Mouse (Mus musculus) embryonic facial prominence, embryonic 15.5 days (tissue): ENCODE results near the gene Atxn7l3. TPM values are rescaled to one million over a fixed set of nuclear protein-coding genes. Genes with fewer than 3 reads are reported as not detected.

Experiments
- ATAC-seq: fragments of 200-750 bp; cut with Nextera tagmentation; 2 replicates; pipeline ENCODE4 v1.8.0; 2017; ENCODE audit warnings: low read depth, moderate TSS enrichment; ENCODE audit not compliant: insufficient number of reproducible peaks, low FRiP score, low TSS enrichment
- H3K27ac ChIP-seq: fragments of 300-500 bp; sonication (generic); replicated peaks from 2 replicates; pipeline ENCODE4 v1.5.1; 2015; ENCODE audit warnings: mild to moderate bottlenecking, inconsistent platforms
- H3K27me3 ChIP-seq: fragments of 300-500 bp; sonication (generic); 2 replicates; pipeline ENCODE4 v1.6.1; 2015; ENCODE audit warnings: inconsistent platforms
- H3K36me3 ChIP-seq: fragments of 300-500 bp; sonication (generic); 2 replicates; pipeline ENCODE4 v1.6.1; 2015; ENCODE audit warnings: mild to moderate bottlenecking, inconsistent platforms
- H3K4me1 ChIP-seq: fragments of 300-500 bp; sonication (generic); 2 replicates; pipeline ENCODE4 v1.6.1; 2015; ENCODE audit warnings: inconsistent platforms
- H3K4me2 ChIP-seq: fragments of 300-500 bp; sonication (generic); replicated peaks from 2 replicates; pipeline ENCODE4 v1.6.1; 2015; ENCODE audit warnings: mild to moderate bottlenecking, inconsistent platforms
- H3K4me3 ChIP-seq: fragments of 300-500 bp; sonication (generic); replicated peaks from 2 replicates; pipeline ENCODE4 v1.5.1; 2015; ENCODE audit warnings: mild to moderate bottlenecking, inconsistent platforms
- H3K9ac ChIP-seq: fragments of 300-500 bp; sonication (generic); 2 replicates; pipeline ENCODE4 v1.6.1; 2015; ENCODE audit warnings: inconsistent platforms
- H3K9me3 ChIP-seq: fragments of 300-500 bp; sonication (generic); replicated peaks from 2 replicates; pipeline ENCODE4 v1.6.1; 2016; ENCODE audit warnings: inconsistent platforms
- WGBS: fragments of 180-500 bp; shearing (Covaris S2); methylation state at CpG from one replicate; pipeline ENCODE4 v1.1.7; 2015; 5-methylcytosine and 5-hydroxymethylcytosine counted together
- polyA plus RNA-seq: library from polyadenylated mRNA; unstranded; fragments of >200 nt; fragmentation: Nextera tagmentation; extraction: Ambion mirVana; gene quantifications from 2 replicates; pipeline ENCODE4 v1.2.1, GENCODE M21; 2015

Atxn7l3 gene
- polyA plus RNA-seq, 1 experiment from 2014 or later = 18.4 TPM

DNA sequence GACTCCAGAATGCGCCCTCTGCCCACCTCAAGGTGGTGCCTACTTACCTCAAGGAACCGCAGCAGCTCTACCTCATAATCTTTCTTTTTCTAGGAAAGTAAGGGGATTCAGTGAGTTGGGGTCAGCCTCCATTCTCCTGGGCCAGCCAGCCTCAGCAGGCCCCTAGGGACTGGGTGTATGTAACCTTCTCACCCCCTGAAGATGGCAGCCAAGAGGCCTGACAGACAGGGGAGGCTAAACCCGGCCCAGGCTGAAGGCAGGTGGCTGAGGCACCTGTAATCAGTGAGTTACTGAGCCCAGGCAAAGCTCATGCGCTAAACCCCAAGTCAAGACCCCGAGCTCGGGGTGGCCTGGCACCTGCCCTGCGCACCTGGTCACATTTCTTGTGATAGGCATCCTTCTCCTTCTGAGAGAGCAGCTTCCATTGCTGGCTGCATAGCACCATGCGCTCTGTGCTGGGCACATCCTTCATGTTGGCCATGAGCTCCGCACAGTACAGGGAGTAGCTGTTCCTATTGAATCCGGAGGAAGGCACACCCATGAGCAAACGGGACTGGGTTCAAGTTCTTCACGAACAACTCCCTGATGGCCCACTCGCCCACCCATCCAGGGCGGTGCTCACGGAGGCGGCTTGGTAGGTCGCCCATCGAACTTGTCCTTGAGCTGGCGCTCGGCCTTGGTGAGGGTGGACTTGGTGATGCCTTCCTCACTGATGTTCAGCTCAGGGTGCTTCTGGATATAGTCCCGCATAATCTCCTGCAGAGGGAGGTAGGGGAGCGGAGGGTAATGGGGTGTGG lies 13.6 kb upstream of the Atxn7l3 start:
- H3K36me3 ChIP-seq = peaks cover 83% of the 10 kb centered on the region
- 84% methylated on average over 22 of the region's 22 CpGs for WGBS
- no peak for ATAC-seq
- H3K4me1 ChIP-seq = peaks cover 31% of the 10 kb centered on the region
- H3K9me3 ChIP-seq = no peaks in the 10 kb centered on the region
- peak overlapping the region; percentile 77 for H3K27ac ChIP-seq
- H3K9ac ChIP-seq = peak overlapping the region; percentile 10; the same call in 1 of the 2 replicates
- peak overlapping the region; percentile 41; the same call in 1 of the 2 replicates for H3K4me3 ChIP-seq
- peak overlapping the region; percentile 76 for H3K4me2 ChIP-seq
- no peaks in the 10 kb centered on the region for H3K27me3 ChIP-seq

DNA sequence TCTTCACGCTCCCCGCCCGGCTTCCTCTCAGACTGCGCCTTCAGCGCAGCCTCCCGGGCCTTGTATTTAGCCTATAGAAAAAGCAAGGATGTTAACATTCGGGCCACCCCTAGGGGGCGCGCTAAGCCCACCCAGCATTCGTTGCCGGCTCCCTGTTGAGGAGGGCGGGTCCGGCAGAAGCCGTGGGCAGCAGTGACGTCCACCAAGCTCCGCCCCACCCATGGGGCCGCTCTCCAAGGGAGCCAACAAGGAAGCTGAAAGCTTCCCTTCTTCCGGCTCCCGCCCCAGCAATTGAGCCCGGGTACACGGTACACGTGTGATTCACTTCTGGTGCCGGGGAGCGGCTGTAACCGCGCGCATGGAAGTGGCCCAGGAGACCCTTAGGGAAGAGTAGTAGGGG lies 12.5 kb upstream of the Atxn7l3 start:
- H3K4me1 ChIP-seq = peaks cover 31% of the 10 kb centered on the region
- H3K4me2 ChIP-seq = peak overlapping the region; percentile 76
- no peaks in the 10 kb centered on the region for H3K27me3 ChIP-seq
- peaks cover 73% of the 10 kb centered on the region for H3K36me3 ChIP-seq
- peak; percentile 92 for ATAC-seq
- WGBS = under 1% methylated on average over 27 of the region's 27 CpGs
- H3K4me3 ChIP-seq = peak overlapping the region; percentile 41
- H3K27ac ChIP-seq = peak overlapping the region; percentile 77
- 0 out of 2 replicates have a peak overlapping the region, but pooled peaks have one; percentile 10 for H3K9ac ChIP-seq
- H3K9me3 ChIP-seq = no peaks in the 10 kb centered on the region

DNA sequence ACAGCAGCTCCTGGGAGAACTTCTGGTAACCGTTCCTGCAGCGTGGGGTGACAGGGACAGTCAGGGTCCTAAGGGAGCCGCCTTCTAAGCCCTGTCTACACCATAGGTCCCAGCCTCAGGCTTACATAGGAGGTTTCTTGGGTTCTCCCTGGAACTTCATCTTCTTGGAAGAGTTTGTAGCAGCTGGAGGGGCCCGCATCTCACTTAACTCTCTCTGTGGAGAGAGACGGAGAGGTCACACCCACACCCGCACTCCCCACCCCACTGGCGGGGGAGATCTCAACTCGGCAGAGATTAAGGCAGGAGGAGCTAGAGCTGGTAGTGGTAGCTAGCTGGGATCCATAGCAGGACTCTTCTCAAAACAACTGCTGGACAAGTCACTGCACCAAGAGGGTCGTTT lies 11.7 kb upstream of the Atxn7l3 start:
- no peak overlapping the region for H3K27ac ChIP-seq
- H3K9ac ChIP-seq = no peak overlapping the region
- no peak overlapping the region for H3K4me2 ChIP-seq
- 84% methylated on average over 9 of the region's 9 CpGs for WGBS
- no peaks in the 10 kb centered on the region for H3K9me3 ChIP-seq
- peaks cover 31% of the 10 kb centered on the region for H3K4me1 ChIP-seq
- no peak for ATAC-seq
- peaks cover 65% of the 10 kb centered on the region for H3K36me3 ChIP-seq
- no peak overlapping the region for H3K4me3 ChIP-seq
- no peaks in the 10 kb centered on the region for H3K27me3 ChIP-seq

DNA sequence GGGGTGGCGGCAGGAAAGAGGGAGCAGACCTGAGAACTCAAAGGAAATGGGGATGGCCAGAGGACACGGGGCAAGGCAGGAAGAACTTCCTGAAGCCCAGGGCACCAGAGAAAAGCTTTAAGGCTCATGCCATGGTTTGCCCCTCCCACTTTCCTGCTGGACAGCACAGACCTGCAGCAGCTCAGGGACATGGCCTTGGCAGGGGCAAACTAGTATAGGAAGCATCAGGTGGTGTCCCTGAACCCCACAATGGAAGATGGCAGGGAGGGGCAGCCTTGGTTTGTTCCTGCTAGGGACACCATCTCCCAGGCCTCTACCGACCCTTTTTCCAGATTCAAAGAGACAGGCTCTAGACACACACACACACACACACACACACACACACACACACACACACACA lies 8.9 kb upstream of the Atxn7l3 start:
- H3K9me3 ChIP-seq = no peaks in the 10 kb centered on the region
- H3K36me3 ChIP-seq = peaks cover 46% of the 10 kb centered on the region
- WGBS = 61% methylated on average over 2 of the region's 3 CpGs
- no peak for ATAC-seq
- H3K9ac ChIP-seq = no peak overlapping the region
- H3K4me2 ChIP-seq = no peak overlapping the region
- H3K4me1 ChIP-seq = peaks cover 20% of the 10 kb centered on the region
- no peaks in the 10 kb centered on the region for H3K27me3 ChIP-seq
- H3K4me3 ChIP-seq = no peak overlapping the region
- no peak overlapping the region for H3K27ac ChIP-seq

DNA sequence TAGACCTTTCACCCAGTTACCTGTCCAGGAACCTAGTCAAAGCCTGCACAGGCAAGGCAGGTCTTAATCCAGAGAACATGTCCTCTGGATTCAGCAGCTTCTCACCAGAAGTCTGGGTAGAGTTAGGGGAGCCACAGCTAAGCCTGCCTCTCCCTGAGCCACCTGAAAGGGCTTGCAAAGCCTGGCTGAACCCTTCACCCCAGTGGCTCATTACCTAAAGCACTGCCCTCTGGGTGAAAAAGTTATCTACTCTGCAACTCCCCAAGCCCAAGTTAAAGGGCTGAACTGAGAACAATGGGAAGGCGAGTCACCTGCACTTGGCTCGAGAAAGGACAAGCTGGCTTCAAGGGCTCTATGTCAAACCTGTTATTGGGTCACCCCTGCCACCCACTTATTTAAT lies 7.7 kb upstream of the Atxn7l3 start:
- Histone ChIP-seq H3K4me1 (peaks cover 8% of the 10 kb centered on the region), H3K36me3 (peaks cover 33% of the 10 kb centered on the region), H3K27me3 (no peaks in the 10 kb centered on the region), H3K4me2 (no peak overlapping the region), H3K9me3 (no peaks in the 10 kb centered on the region), H3K4me3 (no peak overlapping the region), H3K9ac (no peak overlapping the region), H3K27ac (no peak overlapping the region)
- ATAC-seq = no peak
- 54% methylated on average over 2 of the region's 2 CpGs for WGBS

DNA sequence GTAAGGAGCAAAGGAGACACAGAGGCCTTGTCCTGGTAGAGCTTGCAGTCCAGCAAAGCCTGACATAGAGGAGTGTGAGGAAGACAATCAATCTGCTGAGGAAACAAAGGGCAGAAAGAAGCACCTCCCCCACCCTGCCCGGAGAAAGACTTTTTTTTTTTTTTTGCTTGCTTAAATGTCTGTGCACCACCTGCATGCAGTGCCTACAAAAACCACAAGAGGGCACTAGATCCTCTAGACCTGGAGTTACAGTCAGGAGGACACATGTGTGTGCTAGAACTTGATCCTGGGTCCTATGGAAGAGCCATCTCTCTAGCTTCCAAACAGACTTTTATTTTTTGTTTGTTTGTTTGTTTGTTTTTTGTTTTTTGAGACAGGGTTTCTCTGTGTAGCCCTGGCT lies 3.4 kb upstream of the Atxn7l3 start:
- H3K4me1 ChIP-seq = peaks cover 14% of the 10 kb centered on the region
- no peak overlapping the region for H3K4me2 ChIP-seq
- ATAC-seq = no peak
- 19% methylated on average over 1 of the region's 1 CpGs for WGBS
- no peaks in the 10 kb centered on the region for H3K9me3 ChIP-seq
- no peaks in the 10 kb centered on the region for H3K36me3 ChIP-seq
- H3K27me3 ChIP-seq = no peaks in the 10 kb centered on the region
- no peak overlapping the region for H3K27ac ChIP-seq
- no peak overlapping the region for H3K9ac ChIP-seq
- no peak overlapping the region for H3K4me3 ChIP-seq

DNA sequence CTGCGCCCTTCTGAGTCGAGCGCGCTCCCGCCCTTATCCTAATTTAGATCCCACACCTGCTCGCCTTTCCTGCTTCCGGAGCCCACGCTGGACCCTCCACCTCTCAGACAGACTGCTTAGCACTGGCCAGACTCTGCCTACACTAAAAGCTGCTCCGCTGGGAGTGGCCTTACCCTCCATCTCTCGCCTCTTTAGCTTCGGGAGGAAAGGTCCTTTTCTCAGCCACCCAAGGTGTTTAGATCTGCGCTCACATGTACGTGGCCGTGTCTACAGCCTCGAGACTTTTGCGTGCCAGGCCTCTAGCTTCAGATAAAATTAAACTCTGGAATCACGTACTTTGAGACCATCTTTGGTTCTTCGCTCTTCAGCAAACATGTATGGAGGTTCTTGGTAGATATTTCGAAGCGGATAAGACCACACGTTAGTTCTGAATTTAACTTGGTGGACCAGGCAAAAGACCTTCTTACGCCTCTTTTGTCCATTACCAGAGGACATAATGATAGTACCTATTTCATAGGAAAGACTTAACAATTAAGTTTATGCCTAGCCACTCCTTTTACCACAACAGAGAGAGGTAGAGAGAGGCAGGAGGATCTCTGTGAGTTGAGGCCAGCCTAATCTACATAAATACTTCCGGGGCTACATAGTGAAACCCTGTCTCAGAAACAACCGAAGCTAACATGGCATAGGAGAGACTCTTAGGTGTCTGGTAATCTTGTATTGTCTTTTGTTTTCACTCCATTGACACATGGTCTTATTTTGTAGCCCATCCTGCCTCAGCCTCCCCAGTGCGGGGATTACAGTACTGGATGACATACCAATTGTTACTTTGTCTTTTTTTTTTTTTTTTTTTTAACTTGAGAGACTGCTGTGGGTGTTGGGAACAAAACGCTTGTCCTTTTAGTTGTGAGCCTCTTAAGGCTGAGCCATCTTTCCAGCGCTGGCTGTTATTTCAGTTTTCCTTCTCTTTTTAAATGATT lies 1.4 kb upstream of the Atxn7l3 start:
- Histone ChIP-seq H3K4me2 (peak overlapping the region; percentile 87), H3K27ac (peak overlapping the region; percentile 99), H3K9me3 (no peaks in the 10 kb centered on the region), H3K36me3 (peaks cover 13% of the 10 kb centered on the region), H3K9ac (peak overlapping the region; percentile 58), H3K27me3 (no peaks in the 10 kb centered on the region), H3K4me3 (peak overlapping the region; percentile 80), H3K4me1 (peaks cover 25% of the 10 kb centered on the region)
- peak; percentile 6; the same call in 1 of the 2 replicates for ATAC-seq
- WGBS = 23% methylated on average over 27 of the region's 27 CpGs

DNA sequence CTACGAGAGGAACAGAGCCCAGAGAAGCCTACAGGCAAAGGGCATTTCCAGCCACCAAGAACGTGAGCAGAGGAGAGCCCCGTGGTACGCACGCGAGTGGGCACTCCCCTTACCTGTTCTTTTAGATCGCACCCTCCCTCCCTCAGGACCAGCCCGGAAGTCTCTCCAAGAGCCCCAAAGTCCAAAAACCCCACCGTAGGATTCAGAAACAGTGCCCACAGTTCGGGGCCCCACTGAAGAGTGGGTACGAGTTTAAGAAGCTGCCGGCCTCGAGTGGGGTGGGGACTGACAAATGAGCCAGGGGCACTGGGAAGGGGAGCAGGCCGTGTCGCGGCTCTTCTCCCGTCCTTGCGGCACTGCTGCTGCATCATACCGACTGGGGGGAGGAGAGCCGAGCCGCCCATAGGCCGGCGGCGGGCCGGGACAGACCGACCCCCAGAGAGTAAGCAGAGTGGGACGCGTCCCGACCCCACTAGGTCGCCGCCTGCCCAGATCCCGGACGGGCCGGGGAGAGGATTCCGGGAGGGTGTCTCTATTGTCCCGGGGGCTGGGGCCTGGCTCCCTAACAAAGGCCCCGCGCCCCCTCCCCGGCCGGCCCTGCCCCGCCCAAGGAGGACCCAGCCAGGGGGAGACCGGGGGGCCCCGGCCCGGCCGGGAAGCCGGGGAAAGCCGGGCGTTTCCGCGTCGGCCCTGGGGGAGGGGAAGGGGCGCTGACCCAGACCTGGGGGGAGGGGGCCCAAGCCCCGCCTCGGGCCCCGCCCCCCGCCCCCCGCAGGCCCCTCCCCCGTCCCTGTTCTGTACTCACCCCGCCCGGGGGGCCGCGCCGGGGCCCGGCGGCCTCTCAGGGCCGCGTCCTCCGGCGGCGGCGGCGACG lies 596 bp downstream of the Atxn7l3 start:
- H3K27me3 ChIP-seq = no peaks in the 10 kb centered on the region
- under 1% methylated on average over 45 of the region's 73 CpGs for WGBS
- peak overlapping the region; percentile 80 for H3K4me3 ChIP-seq
- H3K9me3 ChIP-seq = no peaks in the 10 kb centered on the region
- peak overlapping the region; percentile 99 for H3K27ac ChIP-seq
- H3K4me2 ChIP-seq = peak overlapping the region; percentile 87
- peaks cover 33% of the 10 kb centered on the region for H3K36me3 ChIP-seq
- H3K4me1 ChIP-seq = peaks cover 25% of the 10 kb centered on the region
- ATAC-seq = peak; percentile 48
- H3K9ac ChIP-seq = peak overlapping the region; percentile 82

DNA sequence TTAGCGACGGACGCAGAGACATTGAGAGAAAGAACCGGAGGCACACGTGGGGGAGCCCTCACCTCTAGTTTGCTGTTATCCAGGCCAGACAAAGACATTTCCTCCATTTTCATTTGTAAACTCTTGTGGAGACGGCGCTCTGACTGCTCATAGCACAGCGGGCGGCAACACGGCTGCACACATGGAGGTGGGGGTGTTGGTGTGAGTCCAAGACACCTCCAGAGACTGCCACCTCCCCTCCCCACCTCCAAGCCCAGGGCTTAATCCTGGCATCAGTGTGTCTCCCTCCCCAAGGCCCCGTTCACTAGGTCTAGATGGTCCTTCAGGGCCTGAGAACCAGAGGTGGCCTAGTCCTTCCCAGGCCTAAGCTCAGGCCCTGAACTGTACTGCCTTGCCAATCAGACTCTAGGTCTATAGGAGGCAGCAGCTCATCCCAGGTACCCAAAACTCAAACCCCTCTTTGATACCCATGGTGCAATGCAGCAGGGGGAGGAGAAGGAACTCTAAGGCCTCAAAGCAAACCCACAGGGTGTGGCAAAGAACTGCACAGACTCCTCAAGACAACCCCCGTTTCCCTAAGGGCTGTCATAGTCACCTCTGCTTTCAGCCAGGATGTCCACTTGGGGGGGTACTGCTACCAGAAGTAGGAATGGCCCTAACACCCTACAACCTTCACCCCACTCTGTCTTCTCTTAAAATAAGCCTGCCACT lies 1.4 kb downstream of the Atxn7l3 start:
- Histone ChIP-seq H3K36me3 (peaks cover 41% of the 10 kb centered on the region), H3K27ac (peak overlapping the region; percentile 99), H3K9ac (peak overlapping the region; percentile 82), H3K4me1 (peaks cover 25% of the 10 kb centered on the region), H3K4me3 (peak overlapping the region; percentile 80), H3K4me2 (peak overlapping the region; percentile 87), H3K27me3 (no peaks in the 10 kb centered on the region), H3K9me3 (no peaks in the 10 kb centered on the region)
- WGBS = 50% methylated on average over 12 of the region's 12 CpGs
- no peak for ATAC-seq

DNA sequence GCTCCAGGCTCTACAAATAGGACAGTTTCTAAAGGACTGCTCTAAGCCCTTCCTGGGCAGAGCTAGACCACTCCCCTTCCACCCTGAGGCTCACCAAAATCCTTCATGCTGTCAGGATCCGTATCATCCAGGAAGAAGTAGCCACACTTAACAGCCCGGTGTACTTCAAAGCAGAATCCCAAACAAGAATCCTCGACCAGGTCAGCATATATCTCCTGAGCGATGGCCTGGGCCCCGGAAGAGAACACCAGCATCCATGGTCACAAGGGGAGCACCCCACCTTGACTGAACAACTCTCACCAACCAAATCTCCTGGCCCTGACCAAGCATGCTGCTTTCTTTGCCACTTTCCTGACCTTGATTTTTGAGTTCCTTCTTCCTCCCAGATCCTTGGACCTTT lies 2.0 kb downstream of the Atxn7l3 start:
- no peak for ATAC-seq
- Histone ChIP-seq H3K27me3 (no peaks in the 10 kb centered on the region), H3K9me3 (no peaks in the 10 kb centered on the region), H3K9ac (peak overlapping the region; percentile 82; the same call in 1 of the 2 replicates), H3K4me3 (peak overlapping the region; percentile 80), H3K4me2 (peak overlapping the region; percentile 2; the same call in 1 of the 2 replicates), H3K27ac (peak overlapping the region; percentile 99; the same call in 1 of the 2 replicates), H3K36me3 (peaks cover 47% of the 10 kb centered on the region), H3K4me1 (peaks cover 25% of the 10 kb centered on the region)
- WGBS = 66% methylated on average over 5 of the region's 5 CpGs
